Mouse (Mus musculus) MEL (cell line): ENCODE data around the gene Dock1. TPM values are rescaled to one million over a fixed set of nuclear protein-coding genes. Genes with fewer than 3 reads are reported as not detected.

Source experiments
- DNase-seq: peaks from one replicate; pipeline ENCODE4 v3.0.0; 2011; ENCODE audit warnings: low read depth, low spot score
- H3K27ac ChIP-seq: 2 replicates; pipeline ENCODE4 v1.5.1; 2012; ENCODE audit warnings: low read depth, mild to moderate bottlenecking, control low read depth, low read length, moderate library complexity; ENCODE audit not compliant: control insufficient read depth
- H3K27me3 ChIP-seq, 2 experiments: fragments of 150-350 bp in 1 of 2; sonication (generic) in 1 of 2; 2 replicates each; pipeline ENCODE4 v1.6.1; 2012; ENCODE audit warnings: low read length in 2 of 2, mild to moderate bottlenecking in 2 of 2, improper control_type of control experiment in 1 of 2, moderate library complexity in 1 of 2; ENCODE audit not compliant: insufficient read depth in 2 of 2, control insufficient read depth in 1 of 2
- H3K36me3 ChIP-seq, 2 experiments: 2 replicates each; pipeline ENCODE4 v1.6.1; 2012 to 2014; ENCODE audit warnings: low read length in 2 of 2, improper control_type of control experiment in 1 of 2, inconsistent platforms in 1 of 2, mild to moderate bottlenecking in 1 of 2; ENCODE audit not compliant: insufficient read depth in 2 of 2, control insufficient read depth in 1 of 2
- H3K4me1 ChIP-seq, 2 experiments: fragments of 150-350 bp in 1 of 2; sonication (generic) in 1 of 2; 2 replicates each; pipeline ENCODE4 v1.6.1; 2012; ENCODE audit warnings: low read length in 2 of 2, improper control_type of control experiment in 1 of 2, mild to moderate bottlenecking in 1 of 2; ENCODE audit not compliant: insufficient read depth in 2 of 2, control insufficient read depth in 1 of 2
- H3K4me3 ChIP-seq, 2 experiments: fragments of 150-350 bp in 1 of 2; sonication (generic) in 1 of 2; 2 replicates each; pipeline ENCODE4 v1.5.1; 2012; ENCODE audit warnings: low read depth in 2 of 2, low read length in 2 of 2, mild to moderate bottlenecking in 2 of 2, moderate library complexity in 2 of 2, control low read depth in 1 of 2, improper control_type of control experiment in 1 of 2; ENCODE audit not compliant: control insufficient read depth in 1 of 2, insufficient read depth in 1 of 2
- H3K79me2 ChIP-seq: 2 replicates; pipeline ENCODE4 v1.6.1; 2012; ENCODE audit warnings: mild to moderate bottlenecking, low read length, moderate library complexity; ENCODE audit not compliant: control insufficient read depth, poor library complexity, insufficient read depth
- H3K9ac ChIP-seq: 2 replicates; pipeline ENCODE4 v1.6.1; 2012; ENCODE audit warnings: low read depth, mild to moderate bottlenecking, control low read depth, low read length, moderate library complexity; ENCODE audit not compliant: control insufficient read depth, poor library complexity, severe bottlenecking
- H3K9me3 ChIP-seq: fragments of 150-350 bp; sonication (generic); replicated peaks from 2 replicates; pipeline ENCODE4 v1.6.1; 2012; ENCODE audit warnings: mild to moderate bottlenecking, low read length, improper control_type of control experiment, moderate library complexity; ENCODE audit not compliant: insufficient read depth
- BHLHE40 ChIP-seq: IDR thresholded peaks from 2 replicates; pipeline ENCODE4 v1.6.1; 2012; ENCODE audit warnings: low read depth, mild to moderate bottlenecking, inconsistent platforms, low read length, improper control_type of control experiment, borderline replicate concordance
- CHD2 ChIP-seq: IDR thresholded peaks from 2 replicates; pipeline ENCODE4 v1.6.1; 2011; ENCODE audit warnings: low read length, improper control_type of control experiment
- CTCF ChIP-seq, 3 experiments: IDR thresholded peaks in 2 of 3; conservative IDR thresholded peaks in 1 of 3; 2 replicates each; pipeline ENCODE4 v1.5.1; 2011 to 2012; ENCODE audit warnings: low read length in 3 of 3, low read depth in 2 of 3, mild to moderate bottlenecking in 2 of 3, improper control_type of control experiment in 1 of 3, inconsistent platforms in 1 of 3, mixed read lengths in 1 of 3, moderate library complexity in 1 of 3; ENCODE audit not compliant: control insufficient read depth in 1 of 3, insufficient read depth in 1 of 3, poor library complexity in 1 of 3, severe bottlenecking in 1 of 3
- EP300 ChIP-seq, 2 experiments: IDR thresholded peaks; 2 replicates each; pipeline ENCODE4 v1.6.1; 2011; ENCODE audit warnings: improper control_type of control experiment in 2 of 2, low read length in 2 of 2, low read depth in 1 of 2, mild to moderate bottlenecking in 1 of 2
- GABPA ChIP-seq: IDR thresholded peaks from 2 replicates; pipeline ENCODE4 v1.6.1; 2012; ENCODE audit warnings: low read depth, mild to moderate bottlenecking, inconsistent platforms, low read length, improper control_type of control experiment, moderate library complexity
- GATA1 ChIP-seq: IDR thresholded peaks from 2 replicates; pipeline ENCODE4 v1.6.1; 2011; ENCODE audit warnings: low read depth, low read length, improper control_type of control experiment
- MAX ChIP-seq: IDR thresholded peaks from 2 replicates; pipeline ENCODE4 v1.6.1; 2011; ENCODE audit warnings: low read length, improper control_type of control experiment
- MEF2A ChIP-seq: IDR thresholded peaks from 2 replicates; pipeline ENCODE4 v1.6.1; 2014; ENCODE audit warnings: low read depth, mild to moderate bottlenecking, inconsistent platforms, low read length, improper control_type of control experiment; ENCODE audit not compliant: poor library complexity, insufficient replicate concordance, severe bottlenecking; ENCODE audit errors: extremely low read depth
- MXI1 ChIP-seq: IDR thresholded peaks from 2 replicates; pipeline ENCODE4 v1.6.1; 2011; ENCODE audit warnings: mild to moderate bottlenecking, low read depth, low read length, improper control_type of control experiment
- MYC ChIP-seq: IDR thresholded peaks from 2 replicates; pipeline ENCODE4 v1.6.1; 2011; ENCODE audit warnings: low read depth, mild to moderate bottlenecking, low read length, improper control_type of control experiment, moderate library complexity
- NELFE ChIP-seq: IDR thresholded peaks from 2 replicates; pipeline ENCODE4 v1.6.1; 2011; ENCODE audit warnings: low read depth, low read length, improper control_type of control experiment
- POLR2AphosphoS2 ChIP-seq: IDR thresholded peaks from 2 replicates; pipeline ENCODE4 v1.6.1; 2011; ENCODE audit warnings: low read length, improper control_type of control experiment
- POLR2AphosphoS5 ChIP-seq: IDR thresholded peaks from 2 replicates; pipeline ENCODE4 v1.6.1; 2012; ENCODE audit warnings: low read depth, borderline replicate concordance, mild to moderate bottlenecking, inconsistent platforms, low read length, moderate library complexity, mixed read lengths
- SMC3 ChIP-seq: IDR thresholded peaks from 2 replicates; pipeline ENCODE4 v1.6.1; 2011; ENCODE audit warnings: low read depth, low read length, improper control_type of control experiment
- UBTF ChIP-seq: IDR thresholded peaks from 2 replicates; pipeline ENCODE4 v1.6.1; 2012; ENCODE audit warnings: low read depth, mild to moderate bottlenecking, inconsistent platforms, low read length, improper control_type of control experiment, moderate library complexity, borderline replicate concordance; ENCODE audit not compliant: insufficient read depth
- USF2 ChIP-seq, 2 experiments: IDR thresholded peaks; 2 replicates each; pipeline ENCODE4 v1.6.1; 2011 to 2012; ENCODE audit warnings: improper control_type of control experiment in 2 of 2, low read length in 2 of 2, borderline replicate concordance in 1 of 2, inconsistent platforms in 1 of 2, low read depth in 1 of 2, mild to moderate bottlenecking in 1 of 2; ENCODE audit not compliant: insufficient read depth in 1 of 2
- ZC3H11A ChIP-seq: IDR thresholded peaks from 2 replicates; pipeline ENCODE4 v1.6.1; 2012; ENCODE audit warnings: low read depth, mild to moderate bottlenecking, inconsistent platforms, low read length, improper control_type of control experiment
- ZKSCAN1 ChIP-seq: IDR thresholded peaks from 2 replicates; pipeline ENCODE4 v1.6.1; 2012; ENCODE audit warnings: low read depth, mild to moderate bottlenecking, inconsistent platforms, low read length, improper control_type of control experiment, moderate library complexity
- ZMIZ1 ChIP-seq: IDR thresholded peaks from 2 replicates; pipeline ENCODE4 v1.6.1; 2012; ENCODE audit warnings: low read depth, mild to moderate bottlenecking, inconsistent platforms, low read length, improper control_type of control experiment, moderate library complexity
- ZNF384 ChIP-seq: IDR thresholded peaks from 2 replicates; pipeline ENCODE4 v1.6.1; 2012; ENCODE audit warnings: low read depth, mild to moderate bottlenecking, inconsistent platforms, low read length, improper control_type of control experiment
- polyA plus RNA-seq, 2 experiments: library from polyadenylated mRNA; stranded (reverse) in 1 of 2; unstranded in 1 of 2; fragments of >175 nt in 1 of 2; fragments of >200 nt in 1 of 2; gene quantifications; 2 replicates each; pipeline versions ENCODE4 v1.2.1 to v1.2.4; 2012; ENCODE audit warnings: low replicate concordance in 2 of 2, low read depth in 1 of 2; ENCODE audit not compliant: insufficient read length in 2 of 2, insufficient read depth in 1 of 2, missing spikeins in 1 of 2
- total RNA-seq: library from RNA; depleted of rRNA; stranded (reverse); fragments of 300-350 nt; gene quantifications from 2 replicates; pipeline ENCODE4 v1.2.3, GENCODE M21; 2012

Dock1 gene
- total and polyA plus RNA-seq, 3 experiments = not detected

GRCm38 (mm10) chr7:134680161-134680560 lies 9.7 kb downstream of the Dock1 start:
- no peak overlapping the region for H3K27ac ChIP-seq
- H3K4me1 ChIP-seq = no peaks in the 10 kb centered on the region
- no peaks in the 10 kb centered on the region for H3K9me3 ChIP-seq
- H3K9ac ChIP-seq = no peak overlapping the region
- no peaks in the 10 kb centered on the region for H3K27me3 ChIP-seq
- TF ChIP-seq POLR2AphosphoS2 (no peak), UBTF (no peak), POLR2AphosphoS5 (no peak), GATA1 (no peak), BHLHE40 (no peak), MEF2A (no peak), ZC3H11A (no peak), ZKSCAN1 (no peak), SMC3 (no peak), NELFE (no peak), GABPA (no peak), MXI1 (no peak), USF2 (IDR thresholded peaks at IDR 0.05; ENCODE audit: borderline replicate concordance in 1 of 2, insufficient read depth in 1 of 2, low read depth in 1 of 2, low read length in 2 of 2) (no peak), CHD2 (no peak)
- TF ChIP-seq, all 39 proteins: peak for 0
- no peak for DNase-seq
- H3K79me2 ChIP-seq = no peaks in the 10 kb centered on the region
- H3K36me3 ChIP-seq = no peaks in the 10 kb centered on the region
- H3K4me3 ChIP-seq = no peak overlapping the region

GRCm38 (mm10) chr7:134681729-134682527 lies 11.5 kb downstream of the Dock1 start:
- no peak for TF ChIP-seq UBTF
- TF ChIP-seq EP300 (IDR thresholded peaks at IDR 0.05; ENCODE audit: low read depth in 1 of 2, low read length in 2 of 2) = no peak
- TF ChIP-seq SMC3 = no peak
- TF ChIP-seq ZNF384 = no peak
- TF ChIP-seq ZMIZ1 = no peak
- TF ChIP-seq MYC = no peak
- TF ChIP-seq CTCF (IDR thresholded peaks at IDR 0.05 in 2 of 3, conservative IDR thresholded peaks at IDR 0.05 in 1 of 3; ENCODE audit: control insufficient read depth in 1 of 3, insufficient read depth in 1 of 3, low read depth in 2 of 3, low read length in 3 of 3, poor library complexity in 1 of 3, severe bottlenecking in 1 of 3) = no peak
- no peak for TF ChIP-seq MAX
- Histone ChIP-seq H3K9me3 (no peaks in the 10 kb centered on the region), H3K9ac (no peak overlapping the region), H3K79me2 (no peaks in the 10 kb centered on the region), H3K27ac (no peak overlapping the region), H3K4me3 (no peak overlapping the region), H3K36me3 (no peaks in the 10 kb centered on the region), H3K4me1 (no peaks in the 10 kb centered on the region), H3K27me3 (no peaks in the 10 kb centered on the region)
- DNase-seq = no peak
